Mouse (Mus musculus) right cerebral cortex, postnatal 36 days (tissue): ENCODE measurements around the gene Cry1.

ENCODE experiments used
- DNase-seq, 2 experiments: peaks; one replicate each; pipeline ENCODE4 v3.0.0; 2022; ENCODE audit warnings: low spot score in 2 of 2, mixed read lengths in 1 of 2

The Cry1 gene

DNA sequence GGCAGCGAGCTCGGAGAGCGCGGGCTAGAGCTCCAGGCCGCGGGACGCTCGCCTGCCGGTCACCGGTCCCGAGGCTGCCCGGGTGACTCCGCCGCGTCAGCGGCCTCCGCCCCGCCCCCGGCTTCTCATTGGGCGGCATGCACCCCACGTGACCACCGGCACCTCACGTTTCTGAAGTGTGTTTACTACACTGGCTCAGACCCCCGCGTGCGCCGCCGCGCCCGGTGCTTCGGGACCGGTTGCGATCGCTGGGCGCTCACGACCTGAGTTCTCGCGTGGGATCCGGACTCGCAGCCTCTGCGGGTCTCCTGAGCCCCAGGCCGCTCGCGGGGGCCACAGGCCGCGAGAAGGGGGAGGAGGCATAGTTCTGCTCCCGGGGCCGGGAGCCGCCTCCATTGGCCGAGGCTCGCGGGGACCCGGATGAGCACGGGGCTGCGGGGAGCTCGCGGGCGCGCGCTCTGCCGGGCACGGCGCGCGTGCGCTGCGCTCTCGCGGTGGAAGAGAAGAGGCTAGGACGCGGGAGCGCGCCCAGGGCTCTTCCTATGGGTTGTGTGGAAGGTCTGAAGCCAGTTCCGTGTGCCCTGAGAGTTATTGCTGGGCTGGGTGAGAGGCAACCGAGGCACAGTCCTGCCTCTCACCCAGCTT is at the start of gene Cry1:
TSS of gene Cry1 (minus strand) at position 101 of the 645 bp plus-strand sequence.
- peak; percentile 95 to 97 for DNase-seq

DNA sequence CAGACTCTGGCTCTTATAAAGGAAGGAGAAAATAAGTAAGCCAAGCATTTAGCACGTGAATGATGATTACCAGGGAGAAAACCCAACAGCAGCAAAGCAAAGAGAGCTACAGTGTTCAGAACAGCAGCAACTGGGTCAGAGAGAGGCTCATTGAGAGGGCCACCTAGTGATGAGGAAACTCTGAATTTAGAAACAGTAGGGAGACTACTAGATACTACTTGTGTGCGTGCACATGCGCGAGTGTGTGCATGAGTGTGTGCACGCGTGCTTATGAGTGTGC is 36.8 kb upstream of the Cry1 start:
- DNase-seq, result peak; percentile 3 to 12

DNA sequence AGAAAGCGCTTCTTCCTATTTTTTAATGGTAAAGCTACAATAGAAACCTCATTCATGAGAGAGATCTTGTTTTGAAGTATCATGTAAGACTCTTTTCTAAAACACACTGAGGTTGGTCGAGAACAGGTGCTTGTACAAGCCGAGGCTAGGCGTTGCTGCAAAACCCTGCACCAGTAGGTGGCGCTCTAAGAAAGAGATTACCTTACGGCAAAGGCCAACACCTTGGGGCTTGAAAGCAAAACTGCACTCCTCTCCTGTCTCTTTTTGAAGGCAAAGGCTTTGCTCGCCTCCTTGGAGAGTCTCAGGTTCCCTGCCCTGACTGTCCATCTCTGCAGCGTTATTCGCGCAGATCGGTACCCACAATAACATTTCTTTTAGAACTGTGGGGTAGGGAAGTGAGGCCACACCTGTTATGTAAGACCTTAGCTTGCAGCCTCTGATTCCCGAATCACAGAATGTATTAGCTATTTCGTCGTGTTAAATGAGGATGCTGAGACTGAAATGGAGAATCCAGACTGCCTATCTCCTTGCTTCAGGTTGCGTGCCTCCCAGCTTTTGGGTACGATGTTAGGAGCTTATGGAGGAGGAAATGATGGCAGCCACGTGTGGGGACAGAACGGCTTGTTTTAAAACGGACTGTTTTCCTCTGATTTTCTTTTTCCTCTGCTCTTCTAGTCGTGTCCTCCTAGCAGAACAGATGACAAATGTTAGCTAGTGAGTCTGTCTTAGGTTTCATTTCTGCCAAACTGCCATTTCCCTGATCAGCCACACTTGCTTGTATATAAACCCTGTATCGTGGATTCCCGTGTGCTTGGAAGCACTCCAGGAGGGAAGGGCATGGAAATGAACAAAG is 36.3 kb upstream of the Cry1 start:
- peak; percentile 75 to 81 for DNase-seq

DNA sequence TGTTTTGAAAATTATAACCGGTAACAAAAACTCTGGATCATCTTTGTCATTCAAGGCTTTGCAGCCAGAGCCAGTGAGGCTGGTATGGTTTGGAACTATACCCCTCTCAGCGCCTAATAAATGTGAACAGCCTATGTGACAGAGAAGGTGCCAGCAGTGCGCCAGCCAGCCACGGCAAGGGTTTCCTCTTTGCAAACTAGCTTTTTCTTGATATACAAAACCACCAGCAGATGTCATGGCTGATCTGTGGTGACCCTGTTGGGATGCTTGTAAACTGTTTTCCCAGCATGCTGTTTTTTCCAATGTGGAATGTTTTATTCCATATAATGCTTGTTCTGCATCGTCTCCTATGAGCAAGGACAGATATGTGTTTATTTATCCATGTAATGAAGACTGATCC is 30.0 kb upstream of the Cry1 start:
- no peak for DNase-seq

DNA sequence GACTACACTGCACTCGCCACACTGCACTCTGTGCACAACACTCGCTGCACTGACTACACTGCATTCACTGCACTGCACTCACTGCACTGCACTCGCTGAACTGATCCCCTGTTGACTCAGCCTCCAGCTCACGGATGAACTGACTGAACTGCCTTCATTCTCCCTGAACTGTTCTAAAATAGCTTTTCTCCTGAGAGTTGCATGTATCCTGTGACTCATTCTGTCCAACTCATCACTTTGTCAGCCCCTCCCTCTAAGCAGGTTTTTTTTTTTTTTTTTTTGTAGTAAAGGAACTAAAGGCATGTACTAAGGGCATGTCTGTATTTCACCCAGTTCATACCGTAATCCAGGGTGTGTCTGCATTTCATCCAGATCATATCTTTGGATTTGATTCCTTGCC is 26.8 kb upstream of the Cry1 start:
- DNase-seq, result no peak

DNA sequence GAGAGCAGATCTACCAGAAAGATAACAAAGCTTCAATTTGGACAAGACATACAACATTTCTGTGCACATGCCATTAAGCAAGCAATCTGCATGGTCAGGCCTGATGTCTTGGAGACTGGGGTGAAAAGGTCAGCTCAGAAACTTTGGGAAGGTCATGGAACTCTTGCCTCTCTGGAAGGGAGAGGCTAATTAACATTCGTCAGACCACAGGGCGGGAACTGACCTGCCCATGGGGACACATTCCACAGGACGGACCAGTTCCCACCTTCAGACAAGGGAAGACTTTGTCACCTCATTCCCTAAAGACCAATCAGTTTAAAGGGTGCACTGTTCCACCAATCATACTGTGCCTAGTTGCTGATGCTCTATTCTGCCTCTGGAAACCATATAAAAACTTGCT is 25.3 kb upstream of the Cry1 start:
- no peak for DNase-seq

DNA sequence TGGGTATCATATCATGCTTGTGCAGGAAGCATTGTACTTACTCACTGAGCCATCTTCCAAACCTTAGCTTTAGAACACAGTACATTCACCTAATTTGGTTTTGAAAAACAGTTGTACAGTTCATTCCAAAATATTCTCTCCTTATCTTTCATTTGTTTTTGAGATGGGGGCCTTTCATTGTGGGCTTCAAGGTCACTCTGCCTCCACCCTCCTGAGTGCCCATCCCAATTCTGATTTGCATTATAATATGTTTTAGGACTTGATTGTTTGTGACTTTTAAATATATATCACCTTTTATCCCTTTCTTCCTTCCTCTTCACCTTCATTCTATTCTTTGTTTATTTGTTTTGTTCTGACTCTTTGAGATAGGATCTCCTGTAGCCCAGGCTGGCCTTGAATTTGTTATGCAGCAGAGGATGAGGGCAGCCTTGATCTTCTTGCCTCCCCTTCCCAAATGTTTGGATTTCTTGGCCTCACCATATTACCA is 24.3 kb upstream of the Cry1 start:
- DNase-seq, result no peak

DNA sequence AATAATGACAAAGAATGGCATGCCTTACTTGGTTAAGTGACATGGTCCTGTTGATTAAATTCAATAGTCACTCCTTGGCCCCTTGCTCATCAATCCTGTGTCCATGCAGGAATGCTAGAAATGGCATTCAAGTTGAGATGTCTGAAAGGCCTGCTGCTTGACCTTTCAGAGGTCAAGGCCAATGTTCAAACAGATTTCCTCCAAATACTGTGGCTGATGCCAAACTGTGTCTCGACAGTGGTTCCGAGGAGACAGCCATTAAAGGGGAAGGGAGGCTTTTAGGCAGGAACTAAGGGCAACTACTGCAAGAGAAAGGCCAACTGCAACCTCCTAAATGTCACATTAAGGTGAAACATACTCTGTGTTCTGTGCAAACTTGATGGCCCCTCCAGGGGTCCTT is 20.5 kb upstream of the Cry1 start:
- DNase-seq, result no peak

DNA sequence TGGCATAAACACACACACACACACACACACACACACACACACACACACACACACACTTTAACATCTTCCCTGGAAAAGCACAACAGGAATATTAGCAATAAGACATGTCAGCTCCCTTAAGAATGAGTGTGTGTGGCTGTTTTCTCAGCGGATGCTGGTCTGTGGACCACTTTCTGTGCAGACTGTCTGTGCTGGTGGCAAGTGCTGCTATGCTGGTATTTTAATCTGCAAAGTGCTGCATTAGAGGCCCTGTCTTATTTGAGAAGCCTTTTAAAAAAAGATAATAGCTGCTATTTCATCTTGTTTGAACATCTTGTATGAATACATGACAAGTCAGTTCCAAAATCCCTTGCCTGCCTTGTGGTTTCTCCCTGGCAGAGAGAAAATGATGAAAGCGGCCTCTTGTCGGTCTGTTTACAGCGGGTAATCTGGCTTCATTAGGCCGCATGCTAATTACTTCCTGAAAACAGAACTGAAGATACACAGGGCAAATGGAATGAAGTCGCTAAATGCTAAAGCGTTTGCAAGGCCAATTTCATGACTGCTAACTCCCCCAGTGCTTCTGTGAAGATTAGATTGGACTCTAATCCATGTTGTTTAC is 19.5 kb upstream of the Cry1 start:
- no peak for DNase-seq

DNA sequence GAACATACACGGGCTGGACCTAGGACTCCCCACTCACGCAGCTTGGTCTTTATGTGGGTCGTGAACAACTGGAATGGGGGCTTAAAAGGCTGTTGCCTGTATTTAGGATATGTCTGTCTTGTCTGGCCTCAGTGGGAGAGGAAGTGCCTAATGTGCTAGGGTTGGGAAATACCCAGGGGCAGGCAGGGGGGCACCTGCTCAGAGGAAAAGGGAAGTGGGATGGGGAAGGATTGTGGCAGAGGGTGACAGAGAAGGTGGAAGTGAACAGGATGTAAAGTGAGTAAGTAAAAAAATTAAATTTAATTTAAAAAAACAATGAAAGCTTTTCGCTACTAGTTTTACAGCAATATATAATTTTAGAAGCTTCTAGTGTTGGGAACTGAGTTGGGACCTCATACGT is 9.7 kb upstream of the Cry1 start:
- no peak for DNase-seq

DNA sequence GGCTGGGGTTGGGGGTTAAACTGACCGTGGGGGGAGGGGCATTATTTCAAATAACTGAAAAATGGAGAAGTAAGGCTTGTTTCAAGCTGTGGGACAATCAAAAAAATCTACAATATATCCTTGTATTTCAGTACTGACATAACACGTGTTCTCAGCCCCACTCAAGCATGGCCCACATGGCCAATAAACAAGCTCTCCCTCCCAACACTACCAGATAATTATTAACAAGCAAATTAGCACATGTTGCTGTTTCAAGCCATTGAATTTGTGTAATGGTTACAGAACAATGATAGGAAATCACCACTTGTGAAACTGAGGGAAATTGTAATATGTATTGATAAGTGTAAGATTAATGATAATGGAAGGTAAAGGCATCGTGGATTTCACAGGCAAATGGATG is 8.5 kb upstream of the Cry1 start:
- DNase-seq, result no peak

DNA sequence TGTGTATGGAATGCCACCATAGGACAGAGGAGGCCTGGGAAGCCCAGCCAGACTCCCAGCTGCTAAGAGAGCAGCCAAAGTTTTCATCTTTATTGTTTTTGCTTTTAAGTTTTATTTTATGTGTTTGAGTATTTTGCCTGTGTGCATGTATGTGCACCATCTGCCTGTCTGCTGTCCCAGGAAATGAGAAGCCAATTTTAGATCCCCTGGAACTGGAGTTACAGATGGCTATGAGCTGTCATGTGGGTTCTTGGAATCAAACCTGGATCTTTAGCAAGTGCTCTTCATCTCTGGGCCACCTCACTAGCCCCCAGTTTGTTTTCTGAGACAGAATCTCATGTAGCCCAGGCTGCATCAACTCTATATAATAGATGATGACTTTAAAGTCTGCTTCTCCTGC is 5.8 kb upstream of the Cry1 start:
- DNase-seq, result no peak

DNA sequence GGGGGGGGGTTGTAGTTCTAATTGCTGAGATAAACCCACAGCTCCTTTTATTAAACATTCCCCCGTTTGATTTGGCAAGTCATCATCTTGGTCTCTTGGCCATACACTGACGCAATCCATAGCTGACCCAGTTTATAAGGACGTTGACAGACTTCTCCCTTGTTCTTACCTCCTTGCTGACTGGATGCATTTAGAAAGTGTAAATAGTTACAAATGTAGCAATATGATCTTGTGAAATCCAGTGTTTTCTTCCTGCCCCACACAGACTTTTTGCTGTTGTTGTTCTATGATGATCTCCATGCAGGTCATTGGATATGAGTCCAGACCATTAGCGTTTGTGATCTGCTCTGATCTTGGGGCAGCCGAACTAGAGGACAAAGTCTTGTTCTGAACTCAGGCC is 5.1 kb upstream of the Cry1 start:
- no peak for DNase-seq

DNA sequence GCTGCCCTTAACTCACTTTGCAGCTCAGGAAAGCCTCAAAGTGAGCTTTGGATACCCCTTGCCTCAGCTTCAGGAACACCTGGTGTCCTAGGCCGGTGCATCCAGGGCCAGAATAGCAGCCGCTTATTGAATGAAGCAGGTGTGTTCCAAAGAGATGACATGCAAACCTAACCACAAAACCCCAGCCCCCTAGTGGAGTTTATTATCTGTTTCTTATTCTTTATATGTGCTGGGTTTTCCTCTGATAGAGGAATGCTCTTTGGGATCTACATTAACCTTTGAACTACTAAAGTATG is 1.6 kb upstream of the Cry1 start:
- no peak for DNase-seq

DNA sequence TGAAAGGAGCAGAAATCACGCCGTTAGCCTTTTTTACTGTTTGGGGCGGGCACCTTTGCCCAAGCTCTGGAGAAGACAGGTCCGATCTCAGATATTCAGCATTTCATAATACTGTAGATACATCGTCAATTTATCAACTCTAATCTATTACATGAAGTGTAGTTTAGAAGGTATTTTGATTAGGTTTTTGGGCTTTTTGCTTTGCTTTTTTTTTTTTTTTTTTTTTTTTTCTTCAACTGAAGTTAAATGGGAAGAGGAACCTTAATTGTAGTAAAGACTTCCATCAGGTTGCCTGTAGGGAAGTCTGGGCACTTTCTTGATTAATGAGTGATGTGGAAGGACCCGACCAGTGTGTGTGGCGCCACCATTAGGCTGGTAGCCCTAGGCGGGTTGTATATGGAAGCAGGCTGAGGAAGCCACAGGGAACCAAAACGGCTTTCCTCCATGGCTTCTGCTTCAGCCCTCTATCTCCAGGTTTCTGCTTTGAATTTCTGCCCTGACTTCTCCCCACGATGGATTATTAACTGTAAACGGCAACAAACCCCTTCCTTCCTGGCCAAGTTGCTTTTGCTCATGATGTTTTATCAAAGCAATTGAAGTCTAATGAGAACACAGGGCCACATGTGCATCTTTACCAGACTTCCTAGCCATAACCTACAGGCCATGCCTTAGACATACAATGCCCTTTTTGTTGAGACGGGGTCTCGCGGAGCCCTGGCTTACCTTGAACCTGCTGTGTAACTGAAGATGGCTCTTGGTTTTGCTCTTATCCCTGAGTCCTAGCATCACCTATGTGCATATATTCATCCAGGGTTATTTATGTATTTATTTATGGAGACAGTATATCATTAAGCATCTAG is 1.0 kb upstream of the Cry1 start:
- no peak for DNase-seq

DNA sequence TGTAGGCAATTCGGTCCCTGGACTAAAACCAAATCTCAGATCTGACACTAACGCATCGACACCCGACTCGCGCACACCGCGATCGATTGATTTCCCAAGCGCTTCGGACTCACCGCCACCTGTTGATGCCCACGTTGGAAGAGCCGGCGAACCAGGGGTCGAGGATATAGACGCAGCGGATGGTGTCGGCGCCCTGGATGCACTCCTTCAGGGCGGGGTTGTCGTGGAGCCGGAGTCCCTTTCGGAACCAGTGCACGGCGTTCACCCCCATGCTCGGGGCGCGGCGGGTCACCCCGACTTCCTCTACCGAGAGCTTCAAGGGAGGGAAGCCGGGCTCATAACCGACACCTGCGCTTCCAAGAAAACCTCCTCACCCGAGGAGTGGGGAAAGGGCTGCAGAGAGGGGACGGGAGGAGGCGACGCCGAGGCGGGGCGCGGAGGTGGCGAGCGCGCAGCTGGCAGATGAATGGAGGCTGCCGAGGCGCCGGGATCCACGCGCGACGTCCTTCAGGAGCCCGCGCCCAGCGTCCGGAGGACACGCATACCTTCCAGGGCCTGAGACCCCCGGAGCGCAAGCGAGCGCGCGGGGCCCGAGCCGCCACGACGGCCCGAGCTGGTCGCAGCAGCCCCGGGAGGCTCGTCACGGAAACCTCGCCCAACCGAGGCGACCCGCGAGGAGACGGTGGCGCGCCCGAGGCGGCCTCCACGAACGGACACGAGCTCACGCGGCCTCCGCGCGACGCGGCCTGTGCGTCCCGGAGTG is 482 bp downstream of the Cry1 start:
- DNase-seq, result peak; percentile 11 to 25

DNA sequence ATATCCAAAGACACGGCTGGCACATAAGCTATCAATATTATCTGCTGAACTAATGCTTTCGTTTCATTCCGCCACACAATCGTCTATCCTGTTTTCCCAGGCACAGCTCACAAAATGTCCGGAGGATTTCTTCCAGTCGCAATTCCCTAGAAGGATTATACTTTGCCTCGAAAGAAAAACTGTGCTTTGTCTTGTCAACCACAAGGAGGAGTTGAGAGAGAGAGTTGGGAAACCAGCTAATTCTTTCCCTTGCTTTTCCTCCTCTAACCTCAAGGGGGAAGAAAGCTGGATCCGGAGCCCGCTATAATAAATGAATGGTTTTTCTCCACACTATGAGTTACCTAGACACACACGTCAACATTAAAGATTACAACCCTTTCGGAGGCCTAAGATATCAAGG is 1.2 kb downstream of the Cry1 start:
- DNase-seq, result peak in 1 of 2 experiments; percentile 23

DNA sequence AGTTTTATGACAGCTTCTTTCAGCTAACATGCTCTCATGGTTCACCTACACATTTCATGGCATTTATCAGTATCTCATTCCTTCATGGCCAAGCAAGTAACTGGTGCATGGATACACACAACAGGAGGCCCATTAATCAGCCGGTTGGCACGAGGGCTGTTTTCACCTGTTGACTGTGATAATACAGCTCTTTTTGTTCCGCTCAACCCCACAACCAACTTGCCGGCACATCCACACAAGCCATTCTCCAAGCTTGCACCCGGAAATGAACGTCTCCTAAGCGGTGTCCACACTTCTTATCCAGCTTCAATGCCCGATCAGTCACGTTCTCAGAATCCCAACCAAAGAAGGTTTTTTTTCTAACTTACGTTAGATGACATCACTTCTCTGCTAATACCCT is 2.1 kb downstream of the Cry1 start:
- no peak for DNase-seq

DNA sequence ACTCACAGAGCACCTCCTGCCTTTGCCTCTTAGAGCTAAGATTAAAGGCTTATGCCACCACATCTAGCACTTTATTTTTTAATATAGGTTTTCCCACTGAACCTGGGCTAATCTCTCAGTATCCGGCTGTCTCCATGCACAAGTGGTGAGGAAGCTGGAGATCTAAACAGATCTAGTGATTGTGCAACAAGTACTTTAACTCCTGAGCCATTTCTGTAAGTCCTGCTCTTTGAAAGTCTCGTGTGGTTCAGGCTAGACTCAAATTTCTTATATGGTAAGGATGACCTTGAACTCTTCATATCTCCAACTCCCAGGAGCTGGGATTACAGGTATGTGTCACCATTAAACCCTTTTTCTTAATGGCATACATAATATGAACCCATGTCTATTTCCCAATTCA is 8.2 kb downstream of the Cry1 start:
- no peak for DNase-seq

DNA sequence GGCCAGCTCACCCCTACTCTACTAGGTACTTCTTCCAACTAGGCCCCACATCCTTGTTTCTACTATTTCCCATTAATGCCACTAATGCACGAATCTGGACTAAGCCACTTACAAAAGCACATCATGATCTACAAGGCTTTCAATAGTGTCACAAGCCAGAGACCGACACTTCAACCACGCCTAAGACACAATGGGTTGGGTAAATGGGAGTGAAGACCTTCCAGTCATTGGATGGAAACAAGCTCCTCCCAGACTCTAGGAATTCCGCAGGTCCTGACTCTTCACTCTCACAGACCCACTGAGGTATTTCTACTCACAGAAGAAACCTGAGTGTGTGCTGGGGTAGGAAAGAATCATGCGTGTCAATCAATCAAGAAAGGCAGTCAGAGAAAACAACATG is 19.6 kb downstream of the Cry1 start:
- DNase-seq, result no peak

DNA sequence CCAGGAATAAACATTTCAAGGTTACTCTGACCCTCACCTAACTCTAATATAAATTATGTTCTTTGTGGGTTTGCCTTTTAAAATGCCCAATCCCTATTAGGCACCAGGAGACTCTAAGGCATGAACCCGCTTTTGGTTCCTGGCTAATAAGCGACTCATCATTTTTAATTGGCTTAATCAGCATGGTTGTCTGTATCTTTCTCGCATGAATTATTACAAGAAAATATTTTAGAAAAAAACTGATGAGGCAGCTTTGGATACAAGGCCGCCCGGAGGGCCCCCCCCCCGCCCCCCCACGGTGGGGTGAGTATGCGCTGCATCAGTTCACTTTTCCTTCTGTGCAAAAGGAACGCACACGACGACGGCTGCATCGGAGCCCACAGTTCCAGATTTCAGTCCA is 20.1 kb downstream of the Cry1 start:
- no peak for DNase-seq
